Mouse (Mus musculus): Measurements from ENCODE around the gene Nol10.

DNA sequence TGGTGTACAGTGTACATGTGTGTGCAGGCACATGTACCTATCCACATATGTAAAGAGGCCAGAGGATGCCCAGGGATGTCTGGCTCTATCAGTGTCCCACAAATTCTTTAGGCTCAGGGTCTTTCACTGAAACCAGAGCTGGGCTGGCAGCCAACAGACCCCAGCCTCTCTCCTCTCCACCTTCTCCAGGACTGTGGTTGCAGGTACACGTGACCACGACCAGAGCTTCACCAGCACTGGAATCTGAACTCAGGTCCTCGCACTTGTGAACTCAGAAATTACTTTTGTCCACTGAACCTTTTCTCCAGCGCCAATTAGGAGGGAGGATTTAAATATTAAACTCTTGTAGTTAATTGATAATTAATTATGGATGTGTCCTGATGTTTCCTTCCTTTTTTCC, 126.9 kb downstream of the Nol10 start:
- TF ChIP-seq CTCF (IDR thresholded peaks at IDR 0.05; ENCODE audit: low read depth) (no peak), EP300 (optimal IDR thresholded peaks at IDR 0.05) (no peak)

Data from stomach, postnatal 0 days (tissue).